Mouse (Mus musculus): ENCODE measurements around the gene Rnf181. TPM values are rescaled to one million over a fixed set of nuclear protein-coding genes. Genes with fewer than 3 reads are reported as not detected.

Gene Rnf181
- polyA plus RNA-seq (2015; fragmentation: Nextera tagmentation; extraction: Ambion mirVana) = 88.4 and 104 TPM in 2 replicates

- Histone ChIP-seq H3K27ac (replicated peaks) (no peak within 1 kb of the TSS), H3K4me2 (no peak within 1 kb of the TSS), H3K9me3 (no peaks in the 10 kb centered on the region), H3K36me3 (peaks cover 15% of the 10 kb centered on the region), H3K4me1 (peaks cover 21% of the 10 kb centered on the region), H3K4me3 (no peak within 1 kb of the TSS), H3K27me3 (replicated peaks) (no peaks in the 10 kb centered on the region), H3K9ac (no peak within 1 kb of the TSS)
- 70% methylated on average over 4 of the region's 4 CpGs for WGBS
- ATAC-seq (ENCODE audit: extremely low read depth, insufficient number of reproducible peaks, low FRiP score, low TSS enrichment) = no peak
Measured at GRCm38 (mm10) chr6:72366844-72367443, at the start of gene Rnf181. Gene Rnf181 (minus strand): TSS chr6:72366956.

- no peak overlapping the region for H3K4me3 ChIP-seq
Measured at GRCm38 (mm10) chr6:72415964-72416772, 49.4 kb upstream of the Rnf181 start.

GRCm38 (mm10) chr6:72415181-72415580, 48.4 kb upstream of the Rnf181 start:
- no peaks in the 10 kb centered on the region for H3K9me3 ChIP-seq
- H3K4me1 ChIP-seq = peaks cover 23% of the 10 kb centered on the region
- peak overlapping the region; percentile 91 for H3K9ac ChIP-seq
- peaks cover 39% of the 10 kb centered on the region for H3K36me3 ChIP-seq
- peak overlapping the region; percentile 83 for H3K4me2 ChIP-seq
- WGBS = 78% methylated on average over 5 of the region's 5 CpGs
- H3K27ac ChIP-seq (replicated peaks) = no peak overlapping the region
- no peaks in the 10 kb centered on the region for H3K27me3 ChIP-seq (replicated peaks)
- no peak for ATAC-seq (ENCODE audit: extremely low read depth, insufficient number of reproducible peaks, low FRiP score, low TSS enrichment)
- H3K4me3 ChIP-seq = peak overlapping the region; percentile 73

More at GRCm38 (mm10) chr6:72415964-72416772, 49.4 kb upstream of the Rnf181 start:
- ATAC-seq (ENCODE audit: extremely low read depth, insufficient number of reproducible peaks, low FRiP score, low TSS enrichment) = no peak
- Histone ChIP-seq H3K4me2 (peak overlapping the region; percentile 83), H3K4me1 (peaks cover 25% of the 10 kb centered on the region), H3K36me3 (peaks cover 49% of the 10 kb centered on the region), H3K27me3 (replicated peaks) (no peaks in the 10 kb centered on the region), H3K27ac (replicated peaks) (no peak overlapping the region), H3K9me3 (no peaks in the 10 kb centered on the region), H3K9ac (peak overlapping the region; percentile 44)
- WGBS = 64% methylated on average over 7 of the region's 7 CpGs

DNA sequence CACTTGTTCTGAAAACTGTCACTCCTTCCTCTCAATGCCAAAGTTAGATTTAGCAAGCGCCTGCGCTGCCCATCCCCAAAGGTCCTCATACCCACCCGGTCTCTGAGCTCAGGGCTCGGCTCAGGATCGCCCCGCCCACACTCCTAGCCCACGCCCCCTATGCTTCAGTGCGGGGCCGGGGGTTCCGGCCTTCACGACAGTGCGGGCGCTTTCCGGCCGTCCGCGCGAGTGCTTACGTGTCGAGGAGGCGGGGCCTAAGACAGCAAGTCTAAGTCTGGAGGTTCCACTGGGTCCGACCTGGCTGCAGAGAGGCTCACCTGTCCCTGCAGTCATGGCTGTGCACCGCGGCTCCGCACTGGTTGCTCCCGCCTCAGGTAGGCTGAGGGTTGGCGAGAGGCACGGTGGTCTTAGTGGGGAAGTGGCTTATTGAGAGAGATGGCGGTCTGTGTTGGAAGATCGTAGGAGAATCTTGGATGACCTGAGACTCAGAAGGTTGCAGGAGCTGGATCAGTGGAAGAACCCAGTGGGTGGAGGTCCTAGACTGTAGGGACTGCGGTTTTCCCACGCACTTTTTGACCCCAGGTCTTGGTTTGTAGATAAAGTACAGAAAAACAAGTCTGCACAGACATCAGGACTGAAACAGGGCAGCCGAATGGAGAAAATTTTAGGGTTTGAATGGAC, 47.5 kb upstream of the Rnf181 start, which contains the start of gene Ggcx:
Ggcx (plus strand) TSS at position 233 of the 681 bp plus-strand sequence.
- peak within 1 kb of the TSS; percentile 73 for H3K4me3 ChIP-seq
- H3K27me3 ChIP-seq (replicated peaks) = no peaks in the 10 kb centered on the region
- H3K9ac ChIP-seq = peak within 1 kb of the TSS; percentile 91
- peak within 1 kb of the TSS; percentile 83 for H3K4me2 ChIP-seq
- peaks cover 23% of the 10 kb centered on the region for H3K4me1 ChIP-seq
- peak; percentile 96 for ATAC-seq (ENCODE audit: extremely low read depth, insufficient number of reproducible peaks, low FRiP score, low TSS enrichment)
- peak within 1 kb of the TSS; percentile 62 for H3K27ac ChIP-seq (replicated peaks)
- WGBS = under 1% methylated on average over 33 of the region's 33 CpGs
- H3K9me3 ChIP-seq = no peaks in the 10 kb centered on the region
- H3K36me3 ChIP-seq = peaks cover 30% of the 10 kb centered on the region

- Histone ChIP-seq H3K4me2 (no peak overlapping the region), H3K4me3 (no peak overlapping the region), H3K36me3 (no peaks in the 10 kb centered on the region), H3K27me3 (replicated peaks) (no peaks in the 10 kb centered on the region), H3K4me1 (peaks cover 14% of the 10 kb centered on the region), H3K9me3 (no peaks in the 10 kb centered on the region), H3K9ac (no peak overlapping the region), H3K27ac (replicated peaks) (no peak overlapping the region)
- 72% methylated on average over 7 of the region's 7 CpGs for WGBS
- ATAC-seq (ENCODE audit: extremely low read depth, insufficient number of reproducible peaks, low FRiP score, low TSS enrichment) = no peak
Measured at GRCm38 (mm10) chr6:72410518-72410917, 43.8 kb upstream of the Rnf181 start.

GRCm38 (mm10) chr6:72410003-72410402, 43.2 kb upstream of the Rnf181 start:
- 32% methylated on average over 1 of the region's 1 CpGs for WGBS
- ATAC-seq (ENCODE audit: extremely low read depth, insufficient number of reproducible peaks, low FRiP score, low TSS enrichment) = no peak

DNA sequence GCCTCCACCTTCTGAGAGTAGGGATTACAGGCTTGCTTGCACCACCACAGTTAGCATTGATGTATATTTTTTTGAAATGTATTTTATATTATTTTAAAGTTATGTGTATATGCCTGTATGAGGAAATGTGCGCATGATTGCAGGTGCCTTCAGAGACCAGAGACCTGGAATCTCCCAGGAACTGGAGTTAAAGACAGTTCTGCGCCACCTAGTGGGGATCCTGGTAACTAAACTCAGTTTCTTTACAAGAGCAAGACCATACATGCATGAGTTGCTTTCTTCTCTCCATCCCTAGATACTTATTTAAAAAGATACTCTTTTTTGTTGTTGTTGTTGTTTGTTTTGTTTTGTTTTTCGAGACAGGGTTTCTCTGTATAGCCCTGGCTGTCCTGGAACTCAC, 42.8 kb upstream of the Rnf181 start:
- no peak overlapping the region for H3K27ac ChIP-seq (replicated peaks)
- ATAC-seq (ENCODE audit: extremely low read depth, insufficient number of reproducible peaks, low FRiP score, low TSS enrichment) = no peak
- WGBS = 12% methylated on average over 3 of the region's 3 CpGs
- no peak overlapping the region for H3K4me3 ChIP-seq
- H3K9me3 ChIP-seq = no peaks in the 10 kb centered on the region
- H3K27me3 ChIP-seq (replicated peaks) = no peaks in the 10 kb centered on the region
- H3K9ac ChIP-seq = no peak overlapping the region
- H3K4me2 ChIP-seq = no peak overlapping the region
- peaks cover 5% of the 10 kb centered on the region for H3K4me1 ChIP-seq
- H3K36me3 ChIP-seq = no peaks in the 10 kb centered on the region

More at GRCm38 (mm10) chr6:72410003-72410402, 43.2 kb upstream of the Rnf181 start:
- no peak overlapping the region for H3K9ac ChIP-seq
- H3K4me3 ChIP-seq = no peak overlapping the region
- H3K27ac ChIP-seq (replicated peaks) = no peak overlapping the region
- H3K36me3 ChIP-seq = no peaks in the 10 kb centered on the region
- no peaks in the 10 kb centered on the region for H3K9me3 ChIP-seq
- no peaks in the 10 kb centered on the region for H3K27me3 ChIP-seq (replicated peaks)
- no peak overlapping the region for H3K4me2 ChIP-seq
- peaks cover 9% of the 10 kb centered on the region for H3K4me1 ChIP-seq

DNA sequence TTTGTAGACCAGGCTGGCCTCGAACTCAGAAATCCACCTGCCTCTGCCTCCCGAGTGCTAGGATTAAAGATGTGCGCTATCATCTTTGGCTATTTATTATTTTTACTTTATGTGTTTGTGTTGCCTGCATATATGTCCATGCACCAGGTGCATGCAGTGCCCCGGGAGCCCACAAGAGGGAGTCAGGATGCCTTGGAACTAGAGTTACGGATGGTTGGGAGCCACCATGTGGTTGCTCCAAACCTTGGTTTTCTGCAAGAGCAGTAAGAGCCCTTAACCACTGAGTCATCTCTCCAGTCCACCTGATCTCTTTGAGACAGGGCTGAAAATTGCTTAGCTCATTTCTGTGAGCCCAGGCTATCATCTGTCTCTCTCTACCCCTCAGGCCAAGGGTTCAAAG, 40.4 kb upstream of the Rnf181 start:
- Histone ChIP-seq H3K4me1 (no peaks in the 10 kb centered on the region), H3K4me2 (no peak overlapping the region), H3K36me3 (no peaks in the 10 kb centered on the region), H3K9ac (no peak overlapping the region), H3K9me3 (no peaks in the 10 kb centered on the region), H3K27ac (replicated peaks) (no peak overlapping the region), H3K4me3 (no peak overlapping the region), H3K27me3 (replicated peaks) (no peaks in the 10 kb centered on the region)
- WGBS = 2% methylated on average over 5 of the region's 5 CpGs
- no peak for ATAC-seq (ENCODE audit: extremely low read depth, insufficient number of reproducible peaks, low FRiP score, low TSS enrichment)

GRCm38 (mm10) chr6:72405356-72405755, 38.6 kb upstream of the Rnf181 start:
- no peak for ATAC-seq (ENCODE audit: extremely low read depth, insufficient number of reproducible peaks, low FRiP score, low TSS enrichment)
- Histone ChIP-seq H3K4me1 (no peaks in the 10 kb centered on the region), H3K9me3 (no peaks in the 10 kb centered on the region), H3K27ac (replicated peaks) (no peak overlapping the region), H3K27me3 (replicated peaks) (no peaks in the 10 kb centered on the region), H3K36me3 (no peaks in the 10 kb centered on the region), H3K4me3 (no peak overlapping the region), H3K9ac (no peak overlapping the region), H3K4me2 (no peak overlapping the region)
- WGBS = 77% methylated on average over 7 of the region's 7 CpGs

- Histone ChIP-seq H3K9ac (no peak overlapping the region), H3K27ac (replicated peaks) (no peak overlapping the region), H3K36me3 (no peaks in the 10 kb centered on the region), H3K4me1 (no peaks in the 10 kb centered on the region), H3K27me3 (replicated peaks) (no peaks in the 10 kb centered on the region), H3K4me2 (no peak overlapping the region), H3K4me3 (no peak overlapping the region), H3K9me3 (no peaks in the 10 kb centered on the region)
- no peak for ATAC-seq (ENCODE audit: extremely low read depth, insufficient number of reproducible peaks, low FRiP score, low TSS enrichment)
- WGBS = 31% methylated on average over 7 of the region's 7 CpGs
Measured at GRCm38 (mm10) chr6:72401875-72402274, 35.1 kb upstream of the Rnf181 start.

DNA sequence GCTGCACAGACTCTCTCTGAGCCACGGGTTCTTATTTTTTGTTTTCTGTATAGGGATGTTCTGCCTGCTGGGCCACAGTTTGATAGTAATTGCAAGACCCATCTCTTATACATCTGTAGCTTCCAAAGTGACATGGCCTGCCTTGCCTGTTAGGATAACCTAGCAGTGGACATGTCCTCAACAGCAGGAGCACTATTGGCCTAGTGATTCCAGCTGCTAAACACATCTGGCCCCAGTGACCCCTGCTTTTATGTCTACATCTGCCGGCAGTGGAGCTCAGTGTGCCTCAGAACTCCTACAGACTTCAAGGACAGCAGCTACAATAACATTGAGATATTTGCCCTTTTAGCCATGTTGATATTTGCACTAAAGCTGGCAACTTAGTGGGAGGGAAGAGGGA, 33.2 kb upstream of the Rnf181 start:
- no peak for ATAC-seq (ENCODE audit: extremely low read depth, insufficient number of reproducible peaks, low FRiP score, low TSS enrichment)

More for the DNA sequence above, 33.2 kb upstream of the Rnf181 start:
- H3K4me2 ChIP-seq = no peak overlapping the region
- H3K4me3 ChIP-seq = no peak overlapping the region
- H3K4me1 ChIP-seq = no peaks in the 10 kb centered on the region
- H3K9me3 ChIP-seq = no peaks in the 10 kb centered on the region
- no peaks in the 10 kb centered on the region for H3K36me3 ChIP-seq
- 31% methylated on average over 2 of the region's 2 CpGs for WGBS
- no peaks in the 10 kb centered on the region for H3K27me3 ChIP-seq (replicated peaks)
- H3K27ac ChIP-seq (replicated peaks) = no peak overlapping the region
- no peak overlapping the region for H3K9ac ChIP-seq

Data from heart, embryonic 13.5 days (tissue).